Mouse (Mus musculus) myocyte (in vitro differentiated cells): ENCODE data around the gene Olfr718-ps1. TPM values are rescaled to one million over a fixed set of nuclear protein-coding genes. Genes with fewer than 3 reads are reported as not detected.

Experiments
- H3K27me3 ChIP-seq: one replicate; pipeline ENCODE4 v1.6.1; 2011; ENCODE audit not compliant: control insufficient read depth, insufficient read depth, insufficient read length
- H3K36me3 ChIP-seq: one replicate; pipeline ENCODE4 v1.6.1; 2011; ENCODE audit not compliant: control insufficient read depth, insufficient read depth
- H3K4me2 ChIP-seq: one replicate; pipeline ENCODE4 v1.6.1; 2011; ENCODE audit warnings: low read depth, control low read depth
- H3K4me3 ChIP-seq: one replicate; pipeline ENCODE4 v1.5.1; 2011; ENCODE audit warnings: mild to moderate bottlenecking, control low read depth, moderate library complexity
- H3K79me2 ChIP-seq: one replicate; pipeline ENCODE4 v1.6.1; 2011; ENCODE audit not compliant: control insufficient read depth, insufficient read depth
- H3ac ChIP-seq: one replicate; pipeline ENCODE4 v1.6.1; 2011; ENCODE audit not compliant: control insufficient read depth, insufficient read length
- CEBPB ChIP-seq: IDR thresholded peaks from 2 replicates; pipeline ENCODE4 v1.6.1; 2011; ENCODE audit warnings: mild to moderate bottlenecking, moderate library complexity; ENCODE audit not compliant: poor library complexity, insufficient read depth, severe bottlenecking
- E2F4 ChIP-seq: IDR thresholded peaks from one replicate; pipeline ENCODE4 v1.6.1; 2011; ENCODE audit warnings: mild to moderate bottlenecking, control low read depth, moderate library complexity; ENCODE audit not compliant: insufficient read depth
- MAX ChIP-seq: IDR thresholded peaks from one replicate; pipeline ENCODE4 v1.6.1; 2011; ENCODE audit warnings: low read depth, mild to moderate bottlenecking, control low read depth
- MYOD1 ChIP-seq, 3 experiments: IDR thresholded peaks; one replicate each; pipeline ENCODE4 v1.6.1; 2011; ENCODE audit warnings: control low read depth in 2 of 3, low read depth in 2 of 3, mild to moderate bottlenecking in 2 of 3, moderate library complexity in 1 of 3; ENCODE audit not compliant: insufficient read length in 2 of 3, control insufficient read depth in 1 of 3
- MYOG ChIP-seq, 3 experiments: IDR thresholded peaks; one replicate each; pipeline ENCODE4 v1.6.1; 2011; ENCODE audit warnings: control low read depth in 2 of 3, low read depth in 2 of 3, mild to moderate bottlenecking in 2 of 3; ENCODE audit not compliant: insufficient read length in 2 of 3, control insufficient read depth in 1 of 3, insufficient read depth in 1 of 3
- POLR2A ChIP-seq: IDR thresholded peaks from one replicate; pipeline ENCODE4 v1.6.1; 2011; ENCODE audit warnings: low read depth, mild to moderate bottlenecking, control low read depth, moderate library complexity; ENCODE audit not compliant: insufficient read length
- POLR2AphosphoS2 ChIP-seq: IDR thresholded peaks from one replicate; pipeline ENCODE4 v1.6.1; 2011; ENCODE audit warnings: low read depth, control low read depth; ENCODE audit not compliant: insufficient read length
- REST ChIP-seq: IDR thresholded peaks from one replicate; pipeline ENCODE4 v1.6.1; 2011; ENCODE audit warnings: mild to moderate bottlenecking, control low read depth, moderate library complexity; ENCODE audit not compliant: insufficient read depth, insufficient read length
- SRF ChIP-seq: IDR thresholded peaks from one replicate; pipeline ENCODE4 v1.6.1; 2011; ENCODE audit warnings: low read depth; ENCODE audit not compliant: control insufficient read depth, insufficient read length
- TCF12 ChIP-seq: IDR thresholded peaks from one replicate; pipeline ENCODE4 v1.6.1; 2011; ENCODE audit warnings: mild to moderate bottlenecking, control low read depth; ENCODE audit not compliant: poor library complexity, insufficient read depth, severe bottlenecking
- TCF3 ChIP-seq: IDR thresholded peaks from one replicate; pipeline ENCODE4 v1.6.1; 2011; ENCODE audit warnings: low read depth, control low read depth; ENCODE audit not compliant: insufficient read length
- USF1 ChIP-seq: IDR thresholded peaks from one replicate; pipeline ENCODE4 v1.6.1; 2011; ENCODE audit warnings: low read depth, mild to moderate bottlenecking, control low read depth, moderate library complexity
- polyA plus RNA-seq: library from polyadenylated mRNA; unstranded; fragments of >200 nt; fragmentation: generic; extraction: Trizol; gene quantifications from one replicate; pipeline ENCODE4 v1.2.1, GENCODE M21; 2012; ENCODE audit warnings: missing spikeins

Gene Olfr718-ps1
- polyA plus RNA-seq, 1 experiment = not detected

GRCm38 (mm10) chr5:143165508-143166070 lies 18.2 kb upstream of the Olfr718-ps1 start:
- Histone ChIP-seq H3K4me2 (no peak overlapping the region), H3K36me3 (no peaks in the 10 kb centered on the region), H3ac (no peak overlapping the region), H3K4me3 (no peak overlapping the region), H3K79me2 (no peaks in the 10 kb centered on the region), H3K27me3 (no peaks in the 10 kb centered on the region)
- TF ChIP-seq MAX (no peak), MYOG (IDR thresholded peaks at IDR 0.05; ENCODE audit: control insufficient read depth in 1 of 3, insufficient read depth in 1 of 3, insufficient read length in 2 of 3, low read depth in 2 of 3) (no peak), USF1 (no peak), MYOD1 (IDR thresholded peaks at IDR 0.05; ENCODE audit: control insufficient read depth in 1 of 3, insufficient read length in 2 of 3, low read depth in 2 of 3) (no peak), E2F4 (no peak), TCF3 (no peak), POLR2AphosphoS2 (no peak), POLR2A (no peak), SRF (no peak), REST (no peak), CEBPB (no peak), TCF12 (no peak)

- no peaks in the 10 kb centered on the region for H3K36me3 ChIP-seq
- no peak overlapping the region for H3K4me2 ChIP-seq
- TF ChIP-seq TCF3 = no peak
- no peak for TF ChIP-seq SRF
- no peak for TF ChIP-seq USF1
- H3K79me2 ChIP-seq = no peaks in the 10 kb centered on the region
- H3ac ChIP-seq = no peak overlapping the region
- H3K27me3 ChIP-seq = peaks cover 8% of the 10 kb centered on the region
- no peak overlapping the region for H3K4me3 ChIP-seq
These were observed 8.2 kb upstream of the Olfr718-ps1 start for GRCm38 (mm10) chr5:143155534-143155933.

- H3K4me3 ChIP-seq = no peak overlapping the region
- no peaks in the 10 kb centered on the region for H3K79me2 ChIP-seq
- H3K4me2 ChIP-seq = no peak overlapping the region
- no peak for TF ChIP-seq POLR2AphosphoS2
- TF ChIP-seq MAX = no peak
- TF ChIP-seq MYOD1 (IDR thresholded peaks at IDR 0.05; ENCODE audit: control insufficient read depth in 1 of 3, insufficient read length in 2 of 3, low read depth in 2 of 3) = no peak
- no peak for TF ChIP-seq SRF
- TF ChIP-seq E2F4 = no peak
- TF ChIP-seq TCF3 = no peak
- TF ChIP-seq REST = no peak
- TF ChIP-seq MYOG (IDR thresholded peaks at IDR 0.05; ENCODE audit: control insufficient read depth in 1 of 3, insufficient read depth in 1 of 3, insufficient read length in 2 of 3, low read depth in 2 of 3) = no peak
- TF ChIP-seq POLR2A = no peak
- TF ChIP-seq TCF12 = no peak
- TF ChIP-seq USF1 = no peak
- no peak overlapping the region for H3ac ChIP-seq
- peaks cover 8% of the 10 kb centered on the region for H3K27me3 ChIP-seq
- H3K36me3 ChIP-seq = no peaks in the 10 kb centered on the region
These were observed 6.4 kb upstream of the Olfr718-ps1 start for GRCm38 (mm10) chr5:143153756-143154155.

- Histone ChIP-seq H3K36me3 (no peaks in the 10 kb centered on the region), H3K4me2 (no peak overlapping the region), H3ac (no peak overlapping the region), H3K79me2 (no peaks in the 10 kb centered on the region), H3K27me3 (peaks cover 7% of the 10 kb centered on the region), H3K4me3 (no peak overlapping the region)
- no peak for TF ChIP-seq E2F4
- TF ChIP-seq MAX = no peak
- TF ChIP-seq MYOG (IDR thresholded peaks at IDR 0.05; ENCODE audit: control insufficient read depth in 1 of 3, insufficient read depth in 1 of 3, insufficient read length in 2 of 3, low read depth in 2 of 3) = no peak
- TF ChIP-seq POLR2AphosphoS2 = no peak
- TF ChIP-seq MYOD1 (IDR thresholded peaks at IDR 0.05; ENCODE audit: control insufficient read depth in 1 of 3, insufficient read length in 2 of 3, low read depth in 2 of 3) = no peak
- no peak for TF ChIP-seq TCF3
These were observed 2.7 kb upstream of the Olfr718-ps1 start for GRCm38 (mm10) chr5:143150044-143150443.

- H3K27me3 ChIP-seq = peaks cover 9% of the 10 kb centered on the region
- no peaks in the 10 kb centered on the region for H3K79me2 ChIP-seq
- TF ChIP-seq MAX (no peak), TCF3 (no peak), SRF (no peak), E2F4 (no peak), POLR2A (no peak), USF1 (no peak), POLR2AphosphoS2 (no peak), CEBPB (no peak), REST (no peak), TCF12 (no peak), MYOG (IDR thresholded peaks at IDR 0.05; ENCODE audit: control insufficient read depth in 1 of 3, insufficient read depth in 1 of 3, insufficient read length in 2 of 3, low read depth in 2 of 3) (no peak), MYOD1 (IDR thresholded peaks at IDR 0.05; ENCODE audit: control insufficient read depth in 1 of 3, insufficient read length in 2 of 3, low read depth in 2 of 3) (no peak)
- no peaks in the 10 kb centered on the region for H3K36me3 ChIP-seq
- no peak overlapping the region for H3ac ChIP-seq
- no peak overlapping the region for H3K4me2 ChIP-seq
- H3K4me3 ChIP-seq = no peak overlapping the region
These were observed 2.2 kb upstream of the Olfr718-ps1 start for GRCm38 (mm10) chr5:143149536-143149935.
